Mouse (Mus musculus) thymus, postnatal 25 days (tissue): ENCODE results near the gene Chmp5.
A peak's percentile ranks its signal among the peaks of the same experiment; 100 is the strongest.
"Not testable (repeated sequence)": the region's sequence is repeated elsewhere in the genome, so short reads cannot be mapped to it uniquely, and the experiment has no call there.

Source experiments
- DNase-seq: peaks from one replicate; pipeline ENCODE4 v3.0.0; 2022

The Chmp5 gene

DNA sequence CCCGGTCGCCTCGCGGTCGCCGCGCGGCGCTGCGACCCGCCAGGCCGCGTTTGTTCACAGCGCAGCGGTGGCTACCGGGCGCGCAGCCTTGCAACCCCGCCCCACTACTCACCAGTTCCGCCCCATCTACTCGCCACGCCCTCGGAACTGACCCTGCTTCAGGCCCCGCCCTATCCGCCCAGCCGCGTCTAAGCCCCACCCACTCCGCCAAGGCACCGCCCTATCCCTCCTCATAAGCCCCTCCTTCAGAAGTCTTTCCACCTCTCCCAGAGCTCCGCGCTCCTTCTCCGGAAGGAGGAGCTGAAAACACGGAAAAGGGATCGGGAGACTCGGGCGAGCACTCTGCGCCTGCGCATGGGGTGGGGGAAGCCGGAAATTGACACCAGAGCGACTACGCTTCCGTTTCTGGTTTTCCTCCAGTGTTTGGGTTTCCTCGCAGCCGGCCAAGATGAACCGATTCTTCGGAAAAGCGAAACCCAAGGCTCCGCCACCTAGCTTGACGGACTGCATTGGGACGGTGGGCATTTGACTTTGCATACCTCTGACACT is at the start of gene Chmp5, which contains the start of gene Bag1:
Gene Chmp5, plus strand, starts transcription at position 248 of the 549 bp plus-strand sequence.
Gene Bag1, minus strand, starts transcription at position 135 of the 549 bp plus-strand sequence.
- peak; percentile 100 for DNase-seq

DNA sequence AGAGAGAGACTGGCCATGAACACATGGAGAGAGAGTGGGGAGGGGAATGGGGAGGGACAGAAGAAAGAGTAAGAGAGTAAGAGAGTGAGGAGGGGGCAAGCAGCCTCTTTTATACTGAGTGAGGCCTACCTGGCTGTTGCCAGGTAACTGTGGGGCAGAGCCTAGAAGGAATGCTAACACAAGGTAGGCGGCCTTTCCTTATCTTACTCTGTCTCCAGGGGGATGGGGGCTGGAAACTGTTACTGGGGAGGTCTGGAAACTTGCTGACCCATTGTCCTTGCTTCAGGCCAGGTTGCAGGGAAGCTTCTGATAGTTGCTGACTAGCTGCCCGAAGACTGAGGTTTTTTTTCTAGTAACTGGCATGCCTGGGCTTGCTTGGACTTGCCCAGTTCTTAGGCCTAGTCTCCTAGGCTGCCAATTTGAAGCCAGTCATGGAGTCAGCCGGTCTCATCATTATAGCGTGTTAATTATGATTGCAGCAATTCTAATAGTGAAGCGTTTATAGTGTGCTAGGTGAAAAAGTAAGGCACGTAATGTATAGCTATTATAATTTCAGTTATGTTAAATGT is 49.6 kb upstream of the Chmp5 start:
- no peak for DNase-seq

DNA sequence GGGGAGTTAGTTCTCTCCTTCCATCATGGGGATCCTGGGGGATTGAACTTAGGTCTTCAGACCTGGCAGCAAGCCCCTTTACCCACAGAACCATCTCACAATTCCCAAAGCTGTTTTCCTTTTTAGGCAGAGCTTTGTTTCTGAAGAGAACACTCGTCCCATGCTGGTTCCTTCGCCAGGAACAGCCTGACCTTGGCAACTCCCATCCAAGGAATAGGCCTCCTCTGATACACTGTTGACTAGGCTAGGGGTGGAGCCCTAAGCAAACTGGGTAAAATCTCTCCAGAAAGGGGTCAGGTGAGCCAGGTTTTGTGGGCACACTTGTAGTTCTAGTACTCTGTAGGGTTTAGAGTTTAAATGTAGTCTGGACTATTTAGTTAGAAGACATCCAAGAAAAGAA is 48.9 kb upstream of the Chmp5 start:
- no peak for DNase-seq

DNA sequence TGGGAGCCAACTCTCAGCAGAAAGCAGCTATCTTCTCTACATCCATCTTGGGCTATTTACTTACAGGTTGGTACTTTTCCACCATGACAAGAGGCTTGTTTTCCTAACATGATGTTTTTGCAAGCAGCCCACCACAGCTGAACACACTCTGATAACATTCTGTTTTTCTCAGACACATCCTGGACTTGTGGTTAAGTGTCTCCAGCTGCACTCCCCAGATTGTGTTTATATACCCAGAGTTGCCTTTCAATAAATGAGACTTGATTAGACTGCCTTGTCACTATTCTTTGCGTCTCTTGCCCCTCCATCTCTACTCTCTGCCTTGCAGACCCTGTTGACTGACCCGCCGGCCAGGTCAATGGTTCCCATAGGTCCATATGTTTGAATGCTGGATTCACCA is 48.1 kb upstream of the Chmp5 start:
- no peak for DNase-seq

DNA sequence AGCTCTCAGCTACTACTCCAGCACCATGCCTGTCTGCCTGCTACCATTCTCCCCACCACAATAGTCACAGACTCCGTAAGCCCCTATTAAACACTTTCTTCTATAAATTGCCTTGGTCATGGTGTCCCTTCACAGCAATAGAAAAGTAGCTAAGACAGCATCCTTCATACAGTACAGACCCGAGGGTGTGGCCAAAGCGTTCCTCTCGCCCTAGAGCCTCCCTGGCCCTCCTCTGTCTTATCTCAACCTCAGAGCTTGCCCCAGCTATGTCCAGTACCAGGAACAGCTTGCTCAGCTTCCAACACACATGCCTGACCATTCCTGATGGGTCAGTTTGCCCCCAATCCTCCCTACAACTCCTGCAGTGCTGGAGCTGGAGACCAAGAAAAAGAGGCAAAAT is 47.6 kb upstream of the Chmp5 start:
- DNase-seq = no peak

DNA sequence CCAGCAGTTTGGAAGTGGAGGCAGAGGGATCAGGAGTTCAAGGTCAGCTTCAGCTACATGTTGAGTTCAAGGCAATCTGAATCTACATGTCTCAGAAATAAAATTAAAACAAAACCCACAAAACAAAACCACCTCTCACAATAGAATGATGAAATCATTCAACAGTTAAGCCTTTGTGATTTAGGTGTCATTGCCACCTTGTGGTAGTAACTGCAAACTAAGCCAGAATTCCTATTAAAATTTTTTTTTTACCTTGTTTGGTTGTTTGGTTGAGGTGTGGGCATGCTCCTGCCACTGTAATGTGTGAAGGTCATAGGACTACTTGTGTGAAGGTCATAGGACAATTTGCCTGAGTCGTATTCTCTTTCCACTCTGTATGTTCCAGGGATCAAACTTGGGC is 41.9 kb upstream of the Chmp5 start:
- peak; percentile 6 for DNase-seq

DNA sequence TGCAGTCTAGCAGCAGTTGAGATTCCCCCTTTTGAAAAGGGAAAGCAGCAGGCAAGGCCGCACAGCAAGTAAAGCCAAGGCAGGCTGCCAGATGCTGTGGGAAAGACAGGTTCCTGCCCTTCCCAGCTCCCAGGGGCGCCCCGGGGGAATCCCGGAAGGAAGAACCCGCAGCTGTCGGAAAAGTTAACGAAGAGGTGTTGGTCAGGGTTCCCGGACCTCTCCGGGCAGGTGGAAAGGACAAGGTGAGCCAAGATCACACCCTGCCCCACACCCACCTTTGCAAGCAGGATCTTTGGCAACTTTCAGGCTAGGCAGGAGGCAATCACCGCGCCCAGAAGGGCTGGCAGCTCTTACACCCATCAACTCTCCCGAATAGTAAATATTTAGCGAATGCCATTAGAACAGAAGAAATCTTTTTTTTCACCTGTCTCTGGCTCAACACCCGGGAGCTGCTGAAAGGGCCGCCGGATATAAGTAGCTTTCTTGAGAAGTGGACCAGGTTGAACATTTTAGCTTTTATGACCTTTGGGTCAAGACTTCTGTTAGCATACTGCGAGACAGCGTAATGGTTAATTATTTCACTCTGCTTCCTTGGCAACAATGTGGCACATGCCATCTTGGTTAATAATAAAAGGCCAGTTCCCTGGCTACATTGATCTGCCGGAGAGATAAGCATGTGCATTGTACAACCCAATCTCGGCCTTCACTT is 39.8 kb upstream of the Chmp5 start:
- DNase-seq = no peak

DNA sequence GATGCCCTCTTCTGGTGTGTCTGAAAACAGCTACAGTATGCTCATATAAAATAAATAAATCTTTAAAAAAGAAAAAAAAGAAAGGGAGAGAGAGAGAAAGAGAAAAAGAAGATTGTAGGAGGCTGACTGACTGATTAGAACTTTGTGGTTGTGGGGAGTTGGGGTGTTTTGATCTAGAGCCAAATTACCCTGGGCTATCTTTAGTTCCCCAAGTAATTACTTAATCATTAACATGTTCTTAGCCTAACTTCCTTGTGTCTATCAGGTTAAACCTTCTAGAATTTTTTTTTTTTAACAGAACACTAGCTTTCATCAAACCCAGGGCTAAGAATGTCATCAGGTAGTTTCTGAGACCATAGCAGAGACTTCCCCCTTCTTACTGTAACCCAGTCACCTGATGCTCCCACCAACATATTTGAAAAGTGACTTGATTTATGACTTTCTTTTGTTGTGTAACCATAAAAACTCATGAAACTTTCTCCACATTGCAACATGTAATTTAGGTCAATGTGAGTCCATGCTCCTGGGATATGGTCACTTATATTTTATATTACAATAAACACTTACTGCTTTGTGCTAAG is 33.8 kb upstream of the Chmp5 start:
- DNase-seq = no peak

DNA sequence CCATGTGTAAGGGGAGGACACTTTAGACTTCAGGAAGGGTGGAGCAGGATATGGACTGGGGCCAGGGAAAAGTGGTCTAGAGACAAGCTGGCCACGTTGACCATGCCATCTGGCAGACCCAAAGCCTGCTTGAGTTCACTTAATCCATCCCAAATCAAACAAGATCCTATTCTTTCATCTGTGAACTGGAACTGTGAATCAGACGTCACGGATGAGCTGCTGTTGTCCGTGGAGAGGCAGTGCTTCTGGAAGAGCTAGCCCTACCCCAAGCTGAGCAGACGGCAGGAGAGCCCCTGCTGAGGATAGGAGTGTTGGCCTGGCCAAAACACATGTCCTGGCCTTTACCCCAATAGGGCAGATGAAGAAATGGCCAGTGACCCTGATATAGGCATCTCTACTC is 32.3 kb upstream of the Chmp5 start:
- no peak for DNase-seq

DNA sequence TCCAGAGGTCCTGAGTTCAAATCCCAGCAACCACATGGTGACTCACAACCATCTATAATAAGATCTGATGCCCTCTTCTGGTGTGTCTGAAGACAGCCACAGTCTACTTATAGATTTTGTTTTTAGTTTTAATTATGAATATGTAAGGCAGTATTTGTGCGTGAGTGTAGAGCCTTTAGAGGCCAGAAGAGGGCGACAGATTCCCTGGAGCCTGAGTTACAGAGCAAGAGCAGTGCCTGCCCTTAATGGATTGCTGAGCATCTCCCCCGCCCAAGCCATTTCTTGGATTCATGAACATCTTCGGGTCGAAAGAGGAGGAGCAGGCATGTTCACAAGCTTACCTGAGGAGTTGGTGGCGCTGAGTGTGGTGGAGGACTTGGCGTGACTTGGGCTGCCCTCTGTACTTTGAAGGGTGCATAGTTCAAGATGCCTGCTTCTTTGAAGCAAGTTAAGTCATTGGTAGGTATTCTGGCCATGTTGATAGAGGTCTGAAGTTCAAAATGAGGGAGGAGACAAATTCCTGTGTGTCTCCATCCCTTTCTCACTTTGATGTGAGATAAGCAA is 31.5 kb upstream of the Chmp5 start:
- DNase-seq = no peak

DNA sequence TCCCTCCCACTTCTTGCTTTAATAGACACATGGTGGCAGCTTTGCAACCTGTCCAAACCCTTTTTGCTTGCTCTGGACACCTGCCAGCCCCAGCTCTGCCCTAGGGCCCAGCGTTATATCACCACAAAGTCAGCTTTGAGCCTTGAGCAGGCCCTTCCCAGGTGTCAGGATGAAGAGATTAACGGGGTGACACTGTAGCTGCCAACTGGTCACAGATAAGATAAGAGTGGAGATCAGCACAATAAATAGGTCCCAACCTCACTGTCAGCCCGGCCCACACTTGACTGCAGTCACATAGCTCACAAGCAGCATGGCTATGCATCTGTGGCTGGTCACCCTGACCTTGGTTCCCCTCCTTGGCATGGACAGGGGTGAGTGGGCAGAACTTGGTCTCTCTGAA is 28.4 kb upstream of the Chmp5 start, which contains the start of gene Spink4:
Gene Spink4, plus strand, starts transcription at position 268 of the 400 bp plus-strand sequence.
- DNase-seq = no peak

DNA sequence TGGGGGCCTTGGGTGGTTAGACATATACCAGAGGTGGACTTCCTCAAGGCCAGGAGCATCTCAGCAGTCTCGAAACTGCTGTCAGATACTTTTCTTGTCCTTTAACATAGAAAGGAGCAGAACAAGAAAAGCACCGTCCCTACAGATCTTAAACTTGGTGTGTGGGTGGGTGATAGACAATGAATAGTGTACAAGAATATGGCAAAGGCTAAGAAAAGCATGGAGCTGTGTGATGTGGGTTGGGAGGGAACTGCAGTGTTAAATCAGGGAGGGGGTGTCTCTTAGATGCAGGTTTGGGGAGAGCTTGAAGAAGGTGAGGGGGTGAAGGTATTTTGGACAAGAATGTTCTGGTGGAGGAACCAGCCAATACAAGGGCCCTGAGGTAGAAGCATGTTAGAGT is 27.6 kb upstream of the Chmp5 start:
- DNase-seq = no peak

DNA sequence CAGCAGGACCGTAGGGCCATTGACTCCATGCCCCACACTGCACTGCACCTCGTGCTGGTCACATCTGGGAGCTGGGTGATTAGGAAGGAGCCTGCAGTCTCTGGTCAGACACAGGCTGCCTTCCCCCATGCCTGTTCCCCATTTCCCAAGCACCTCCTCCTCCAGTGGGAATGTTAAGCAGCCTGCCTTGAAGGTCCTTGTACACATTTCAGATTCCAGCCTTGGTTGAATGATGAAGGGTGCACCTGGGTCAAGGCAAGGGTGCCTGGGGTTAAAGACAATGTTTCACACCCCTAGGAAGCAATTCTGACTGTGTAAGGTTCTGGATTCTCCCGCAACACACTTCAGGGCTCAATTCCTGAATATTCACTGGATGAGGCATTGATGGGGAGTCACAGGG is 26.9 kb upstream of the Chmp5 start:
- DNase-seq = no peak

DNA sequence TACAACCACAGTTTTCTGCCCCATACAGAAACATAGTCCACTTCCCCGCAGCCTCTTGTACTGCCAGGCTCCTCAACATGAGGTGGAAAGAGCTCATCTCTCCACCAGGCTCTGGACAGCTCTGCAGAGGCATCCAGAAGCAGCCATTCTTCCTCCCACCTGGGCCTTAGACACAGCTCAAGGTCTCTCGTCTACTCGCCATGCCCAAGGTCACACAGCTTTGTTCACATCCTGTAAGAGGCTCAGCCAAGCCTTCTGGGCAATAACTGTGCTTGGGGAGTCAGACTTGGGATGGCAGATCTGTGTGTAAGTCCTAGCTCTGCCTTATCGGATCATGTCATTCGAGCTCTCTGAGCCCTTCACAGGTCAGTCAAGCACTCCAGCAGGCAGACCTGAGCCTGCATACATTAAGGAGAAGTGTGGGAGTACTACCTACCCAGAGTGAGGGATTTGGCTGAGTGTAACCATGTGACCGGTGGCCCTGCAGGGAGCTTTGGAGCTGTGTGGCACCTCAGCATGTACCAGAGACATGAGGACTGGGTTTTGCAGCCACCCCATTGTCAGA is 25.0 kb upstream of the Chmp5 start:
- no peak for DNase-seq

DNA sequence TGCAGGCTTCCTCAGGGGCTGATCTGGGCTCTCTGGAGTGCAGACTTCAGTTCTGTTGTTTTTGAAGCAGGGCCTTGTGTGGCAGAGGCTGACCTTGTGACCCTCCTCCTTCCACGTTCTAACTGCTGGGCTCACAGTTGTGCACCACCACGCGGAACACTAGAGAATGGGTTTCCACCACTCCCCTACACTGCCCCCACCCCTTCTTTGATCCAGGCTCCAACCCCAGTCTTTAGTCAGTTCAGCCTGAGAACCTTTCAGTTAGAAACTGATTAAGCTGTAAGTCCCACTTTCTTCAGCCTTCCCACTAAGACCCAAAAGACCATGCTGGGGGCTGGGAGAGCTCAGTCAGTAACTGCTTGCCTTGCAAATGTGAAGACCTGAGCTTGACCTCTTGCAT is 22.6 kb upstream of the Chmp5 start:
- no peak for DNase-seq

DNA sequence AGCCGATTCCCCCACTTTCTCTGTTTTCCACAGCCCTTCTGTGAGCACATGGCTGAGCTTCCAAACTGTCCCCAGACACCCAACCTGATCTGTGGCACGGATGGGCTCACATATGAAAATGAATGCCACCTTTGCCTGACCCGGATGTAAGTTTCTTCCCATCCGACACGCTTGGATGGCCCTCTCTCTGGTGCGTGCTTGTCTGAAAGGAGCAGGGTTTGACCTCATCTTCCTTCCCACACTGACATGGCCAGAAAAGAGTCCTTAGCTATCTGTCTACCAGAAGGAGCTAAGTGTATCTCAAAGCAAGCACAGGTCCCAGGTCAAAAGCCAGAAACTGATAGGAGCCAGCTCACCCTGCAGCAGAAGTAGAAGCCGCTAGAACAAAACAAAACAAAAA is 19.2 kb upstream of the Chmp5 start:
- DNase-seq = no peak

DNA sequence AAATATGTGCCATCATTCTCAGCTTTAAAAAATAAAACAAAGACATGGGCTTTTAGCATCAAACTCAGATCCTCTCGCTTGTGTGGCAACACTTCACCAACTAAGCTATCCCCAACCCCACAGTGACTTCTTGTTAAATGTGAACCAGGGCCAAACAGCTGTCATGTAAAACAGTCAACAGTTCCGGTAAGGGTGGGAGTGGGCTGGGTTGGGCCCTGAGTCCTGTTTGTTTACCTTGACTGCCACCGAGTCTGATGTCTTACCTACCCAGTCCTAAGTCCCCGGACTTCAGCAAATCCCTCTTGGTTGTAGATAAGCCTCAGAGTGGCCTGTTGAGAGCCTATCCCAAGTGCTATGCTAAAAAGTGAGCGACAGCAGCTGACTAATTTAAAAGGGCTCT is 14.5 kb upstream of the Chmp5 start:
- DNase-seq = no peak

DNA sequence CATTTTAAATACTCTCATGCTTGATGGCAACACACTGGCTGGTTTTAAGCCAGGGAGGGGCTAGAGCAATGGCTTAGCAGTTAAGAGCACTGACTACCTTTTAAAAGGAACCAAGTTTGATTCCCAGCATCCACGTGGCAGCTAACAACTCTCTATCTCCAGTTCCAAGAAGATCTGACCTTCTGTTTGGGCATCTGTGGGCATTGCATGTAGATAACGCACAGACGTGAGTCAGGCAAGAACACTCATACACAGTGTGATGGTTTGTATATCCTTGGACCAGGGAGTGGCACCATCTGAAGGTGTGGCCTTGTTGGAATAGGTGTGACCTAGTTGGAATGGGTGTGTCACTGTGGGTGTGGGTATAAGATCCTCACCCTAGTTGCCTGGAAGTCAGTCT is 13.8 kb upstream of the Chmp5 start:
- DNase-seq = not testable (repeated sequence)

DNA sequence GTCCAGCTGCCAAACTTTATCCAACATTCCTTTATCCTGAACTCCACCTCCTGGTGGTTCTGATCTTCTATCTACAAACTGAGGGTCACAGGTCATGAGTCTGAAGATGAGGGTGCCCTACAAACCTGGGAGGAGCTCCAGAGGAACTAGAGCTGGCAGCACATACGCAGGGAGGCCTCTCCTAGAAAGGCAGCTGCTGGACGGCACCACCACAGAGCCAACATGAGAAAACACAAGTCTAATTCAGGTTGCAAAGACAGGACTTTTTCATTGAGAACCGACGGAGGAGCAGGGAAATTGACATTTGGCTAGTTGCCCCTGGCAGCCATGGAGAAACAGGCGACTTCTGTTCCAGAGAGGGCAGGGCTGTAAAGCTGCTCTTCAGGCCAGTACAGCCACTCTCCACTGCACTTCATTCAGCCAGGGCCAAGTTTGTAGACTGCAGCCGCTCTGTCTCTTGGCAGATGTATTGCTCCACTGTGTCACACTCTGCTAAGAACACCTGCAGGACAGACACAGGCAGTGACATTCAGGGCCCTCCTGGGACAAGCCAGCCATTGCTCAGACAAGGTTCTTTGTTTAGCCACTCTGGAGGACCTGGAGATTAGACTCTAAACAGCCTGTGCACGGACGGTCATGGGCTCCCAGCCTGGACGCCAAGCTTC is 11.9 kb upstream of the Chmp5 start:
- no peak for DNase-seq

DNA sequence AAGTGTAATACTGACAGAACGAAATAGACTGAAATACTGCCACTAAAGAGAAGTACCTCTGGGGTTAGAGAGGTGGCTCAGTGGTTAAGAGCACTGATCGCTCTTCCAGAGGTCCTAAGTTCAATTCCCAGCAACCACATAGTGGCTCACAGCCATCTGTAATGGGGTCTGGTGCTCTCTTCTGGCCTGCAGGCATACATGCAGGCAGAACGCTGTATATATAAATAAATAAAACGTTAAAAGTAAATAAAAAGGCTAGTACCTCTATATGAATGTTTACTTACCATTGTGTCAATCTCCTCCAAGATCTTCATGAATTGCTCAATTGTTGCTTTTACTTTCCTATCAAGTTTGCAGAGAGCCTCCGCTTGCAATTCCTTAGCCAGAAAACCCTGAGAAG is 9.4 kb upstream of the Chmp5 start:
- no peak for DNase-seq

DNA sequence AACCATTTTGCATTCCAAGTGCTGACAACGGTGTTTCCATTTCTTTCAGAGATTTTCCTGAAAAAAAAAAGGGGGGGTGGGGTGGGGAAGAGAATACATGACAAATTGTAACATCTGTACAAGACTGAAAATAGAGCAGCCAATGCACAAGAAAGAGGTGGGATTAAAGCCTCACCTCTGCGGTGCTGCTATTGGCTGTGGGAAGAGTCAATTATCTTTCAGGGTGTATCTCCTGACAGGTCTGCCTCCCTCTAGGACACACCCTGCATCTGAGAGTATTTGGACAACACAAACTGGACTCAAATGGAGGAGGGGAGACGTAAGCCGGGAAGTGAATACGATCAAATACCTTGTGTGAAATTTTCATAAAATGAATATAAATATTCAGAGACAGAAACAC is 4.6 kb upstream of the Chmp5 start:
- no peak for DNase-seq

DNA sequence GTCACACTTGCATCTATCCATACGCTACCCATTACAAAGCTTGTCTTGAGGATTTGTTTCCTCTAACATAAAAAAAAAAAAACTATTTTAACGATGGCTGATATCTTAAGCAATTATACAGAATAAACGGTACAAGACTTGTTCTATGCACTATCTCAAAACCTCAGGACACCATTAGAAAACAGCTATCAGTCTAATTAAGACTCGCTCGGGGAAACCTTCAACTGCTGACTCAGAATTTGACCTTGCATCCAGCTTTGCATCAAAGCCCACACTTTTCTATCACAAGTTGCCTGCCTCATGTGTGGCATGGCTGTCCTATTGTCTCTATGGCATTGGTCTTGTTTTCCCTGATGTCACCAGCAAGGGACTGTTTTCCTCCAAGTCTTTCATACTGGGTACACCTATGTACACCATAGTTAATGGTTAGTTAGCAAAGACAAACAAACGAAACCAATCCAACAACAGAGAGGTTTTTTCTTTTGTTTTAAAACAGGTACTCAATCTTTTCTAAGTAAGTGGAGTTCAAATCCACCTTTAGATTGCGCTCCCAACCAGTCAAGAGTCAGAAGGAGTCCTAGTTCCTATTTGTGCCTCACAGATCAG is 1.6 kb upstream of the Chmp5 start:
- no peak for DNase-seq
